Mouse (Mus musculus): ENCODE measurements around the gene Med17.

Gene Med17

GRCm38 (mm10) chr9:15237516-15238296, 42.0 kb downstream of the Med17 start:
- DNase-seq (ENCODE audit: low spot score in 2 of 2): no peak

GRCm38 (mm10) chr9:15235986-15236385, 43.7 kb downstream of the Med17 start:
- DNase-seq (ENCODE audit: low spot score in 2 of 2): no peak

GRCm38 (mm10) chr9:15233604-15234003, 46.1 kb downstream of the Med17 start:
- DNase-seq (ENCODE audit: low spot score in 2 of 2): no peak

GRCm38 (mm10) chr9:15232445-15232844, 47.3 kb downstream of the Med17 start:
- no peak for DNase-seq (ENCODE audit: low spot score in 2 of 2)

GRCm38 (mm10) chr9:15224912-15225311, 54.8 kb downstream of the Med17 start:
- DNase-seq (ENCODE audit: low spot score in 2 of 2): no peak

- no peak for DNase-seq (ENCODE audit: low spot score in 2 of 2)
Observed at GRCm38 (mm10) chr9:15213695-15214094, 66.0 kb downstream of the Med17 start.

- DNase-seq (ENCODE audit: low spot score in 2 of 2): no peak
Observed at GRCm38 (mm10) chr9:15211876-15212275, 67.9 kb downstream of the Med17 start.
